Mouse (Mus musculus) olfactory bulb, adult 2 months (tissue): ENCODE measurements around the gene Msantd3.

Source experiments
- CTCF ChIP-seq: fragments of 200-500 bp; IDR thresholded peaks from 2 replicates; pipeline ENCODE4 v1.5.1; 2012; ENCODE audit warnings: low read depth, mild to moderate bottlenecking, low read length, moderate library complexity; ENCODE audit not compliant: insufficient read depth
- POLR2A ChIP-seq: fragments of 200-500 bp; IDR thresholded peaks from 2 replicates; pipeline ENCODE4 v1.6.1; 2012; ENCODE audit warnings: mild to moderate bottlenecking, low read depth, low read length, moderate library complexity; ENCODE audit not compliant: insufficient read depth

- TF ChIP-seq CTCF (no peak; the same call in 1 of the 2 replicates), POLR2A (no peak)
These were observed 45.7 kb downstream of the Msantd3 start for GRCm38 (mm10) chr4:48585241-48586098.
